Mouse (Mus musculus) G1E (cell line): ENCODE measurements around the gene Prkag3. TPM values are rescaled to one million over a fixed set of nuclear protein-coding genes. Genes with fewer than 3 reads are reported as not detected.

Experiments used
- ATAC-seq: 2 replicates; pipeline ENCODE4 v1.8.0; 2016; ENCODE audit warnings: mild to moderate bottlenecking; ENCODE audit not compliant: insufficient number of reproducible peaks, poor library complexity, low FRiP score, severe bottlenecking; ENCODE audit errors: extremely low read depth
- DNase-seq: peaks from one replicate; pipeline ENCODE4 v3.0.0; 2012; ENCODE audit warnings: low spot score
- H3K27me3 ChIP-seq: 2 replicates; pipeline ENCODE4 v1.6.1; 2012; ENCODE audit warnings: mild to moderate bottlenecking, low read length, inconsistent platforms; ENCODE audit not compliant: insufficient read depth
- H3K36me3 ChIP-seq: replicated peaks from 2 replicates; pipeline ENCODE3; 2012; ENCODE audit warnings: mild to moderate bottlenecking, inconsistent platforms
- H3K4me1 ChIP-seq: 2 replicates; pipeline ENCODE4 v1.6.1; 2012; ENCODE audit warnings: low read depth, low read length, inconsistent platforms, mixed read lengths; ENCODE audit not compliant: insufficient read depth
- H3K4me3 ChIP-seq: 2 replicates; pipeline ENCODE4 v1.5.1; 2012; ENCODE audit warnings: low read depth, mild to moderate bottlenecking, inconsistent platforms, low read length, moderate library complexity, mixed read lengths
- H3K9me3 ChIP-seq: replicated peaks from 2 replicates; pipeline ENCODE4 v1.6.1; 2012; ENCODE audit warnings: inconsistent platforms
- CTCF ChIP-seq: IDR thresholded peaks from 2 replicates; pipeline ENCODE4 v1.5.1; 2012; ENCODE audit warnings: low read depth, low read length, inconsistent platforms, mixed read lengths
- GATA1 ChIP-seq: IDR thresholded peaks from 2 replicates; pipeline ENCODE4 v1.6.1; 2012; ENCODE audit warnings: borderline replicate concordance, low read length, inconsistent platforms, mixed read lengths
- GATA2 ChIP-seq: IDR thresholded peaks from 2 replicates; pipeline ENCODE4 v1.6.1; 2012; ENCODE audit warnings: low read depth, low read length, inconsistent platforms, borderline replicate concordance
- POLR2AphosphoS5 ChIP-seq: IDR thresholded peaks from 2 replicates; pipeline ENCODE4 v1.6.1; 2012; ENCODE audit warnings: low read depth, low read length, inconsistent platforms; ENCODE audit not compliant: insufficient replicate concordance
- TAL1 ChIP-seq: conservative IDR thresholded peaks from 2 replicates; pipeline ENCODE4 v1.6.1; 2012; ENCODE audit warnings: low read depth, low read length, inconsistent platforms, mixed read lengths
- polyA plus RNA-seq: library from polyadenylated mRNA; stranded (reverse); fragments of >175 nt; gene quantifications from 2 replicates; pipeline ENCODE4 v1.2.3, GENCODE M21; 2012
- total RNA-seq, 2 experiments: library from RNA; stranded (forward) in 1 of 2; stranded (reverse) in 1 of 2; fragments of 200-1000 nt in 1 of 2; fragments of >200 nt in 1 of 2; fragmentation: Nextera tagmentation in 1 of 2; gene quantifications; 2 replicates each; pipeline ENCODE4 v1.2.3; 2014 to 2017

Gene Prkag3
- total RNA-seq (2014; fragmentation: Nextera tagmentation) (not detected in 2 replicates), total RNA-seq (2017) (not detected in 2 replicates), polyA plus RNA-seq (not detected in 2 replicates)

GRCm38 (mm10) chr1:74748643-74749271, at the start of gene Prkag3:
Gene Prkag3, minus strand, starts transcription at chr1:74749221.
- H3K27me3 ChIP-seq = peaks cover 14% of the 10 kb centered on the region
- TF ChIP-seq GATA2 (no peak), GATA1 (no peak), POLR2AphosphoS5 (no peak), TAL1 (no peak), CTCF (no peak)
- ATAC-seq = no peak

GRCm38 (mm10) chr1:74797459-74797858, 48.4 kb upstream of the Prkag3 start:
- ATAC-seq (no peak), DNase-seq (no peak)
- Histone ChIP-seq H3K36me3 (no peaks in the 10 kb centered on the region), H3K27me3 (peaks cover 49% of the 10 kb centered on the region), H3K4me3 (no peak overlapping the region), H3K9me3 (no peaks in the 10 kb centered on the region), H3K4me1 (peaks cover 6% of the 10 kb centered on the region; the same call in 1 of the 2 replicates)
- TF ChIP-seq CTCF (no peak), GATA2 (no peak), POLR2AphosphoS5 (no peak), GATA1 (no peak), TAL1 (no peak)

More at GRCm38 (mm10) chr1:74748643-74749271, at the start of gene Prkag3:
- Histone ChIP-seq H3K9me3 (no peaks in the 10 kb centered on the region), H3K4me3 (no peak within 1 kb of the TSS), H3K4me1 (no peaks in the 10 kb centered on the region), H3K36me3 (no peaks in the 10 kb centered on the region)
- no peak for DNase-seq

- DNase-seq (no peak), ATAC-seq (no peak)
- Histone ChIP-seq H3K27me3 (peaks cover 41% of the 10 kb centered on the region), H3K4me1 (peaks cover 6% of the 10 kb centered on the region; the same call in 1 of the 2 replicates), H3K9me3 (no peaks in the 10 kb centered on the region), H3K36me3 (no peaks in the 10 kb centered on the region), H3K4me3 (no peak overlapping the region)
- TF ChIP-seq POLR2AphosphoS5 = no peak
- no peak for TF ChIP-seq GATA1
- no peak for TF ChIP-seq TAL1
- TF ChIP-seq CTCF = no peak
- TF ChIP-seq GATA2 = no peak
Measured at GRCm38 (mm10) chr1:74795145-74795529, 46.1 kb upstream of the Prkag3 start.

GRCm38 (mm10) chr1:74794487-74795144, 45.6 kb upstream of the Prkag3 start:
- Histone ChIP-seq H3K9me3 (no peaks in the 10 kb centered on the region), H3K4me1 (peaks cover 6% of the 10 kb centered on the region; the same call in 1 of the 2 replicates), H3K27me3 (peaks cover 44% of the 10 kb centered on the region), H3K4me3 (no peak overlapping the region; the same call in 1 of the 2 replicates), H3K36me3 (no peaks in the 10 kb centered on the region)
- no peak for ATAC-seq
- no peak for DNase-seq
- TF ChIP-seq GATA2 (no peak), CTCF (no peak), POLR2AphosphoS5 (no peak), TAL1 (no peak), GATA1 (no peak)

- ATAC-seq (no peak), DNase-seq (no peak)
- Histone ChIP-seq H3K27me3 (peaks cover 48% of the 10 kb centered on the region), H3K4me1 (peaks cover 6% of the 10 kb centered on the region; the same call in 1 of the 2 replicates), H3K4me3 (no peak overlapping the region), H3K36me3 (no peaks in the 10 kb centered on the region), H3K9me3 (no peaks in the 10 kb centered on the region)
- no peak for TF ChIP-seq POLR2AphosphoS5
- no peak for TF ChIP-seq GATA2
- no peak for TF ChIP-seq CTCF
- TF ChIP-seq GATA1 = no peak
- no peak for TF ChIP-seq TAL1
Measured at GRCm38 (mm10) chr1:74792831-74793660, 44.0 kb upstream of the Prkag3 start.

- Histone ChIP-seq H3K27me3 (peaks cover 38% of the 10 kb centered on the region), H3K9me3 (no peaks in the 10 kb centered on the region), H3K4me3 (no peak within 1 kb of the TSS), H3K36me3 (no peaks in the 10 kb centered on the region), H3K4me1 (peaks cover 6% of the 10 kb centered on the region; the same call in 1 of the 2 replicates)
- ATAC-seq = no peak
- DNase-seq = no peak
- no peak for TF ChIP-seq GATA2
- TF ChIP-seq GATA1 = no peak
- TF ChIP-seq TAL1 = no peak
- TF ChIP-seq CTCF = no peak
- TF ChIP-seq POLR2AphosphoS5 = no peak
Measured at GRCm38 (mm10) chr1:74791249-74791648, 42.2 kb upstream of the Prkag3 start, which contains the start of gene Wnt10a. Gene Wnt10a, plus strand, starts transcription at chr1:74791516.
